Mouse (Mus musculus): ENCODE results near the gene Hsp90aa1.
A peak's percentile ranks its signal among the peaks of the same experiment; 100 is the strongest.
"Not testable (repeated sequence)": the region's sequence is repeated elsewhere in the genome, so short reads cannot be mapped to it uniquely, and the experiment has no call there.

Hsp90aa1 gene

DNA sequence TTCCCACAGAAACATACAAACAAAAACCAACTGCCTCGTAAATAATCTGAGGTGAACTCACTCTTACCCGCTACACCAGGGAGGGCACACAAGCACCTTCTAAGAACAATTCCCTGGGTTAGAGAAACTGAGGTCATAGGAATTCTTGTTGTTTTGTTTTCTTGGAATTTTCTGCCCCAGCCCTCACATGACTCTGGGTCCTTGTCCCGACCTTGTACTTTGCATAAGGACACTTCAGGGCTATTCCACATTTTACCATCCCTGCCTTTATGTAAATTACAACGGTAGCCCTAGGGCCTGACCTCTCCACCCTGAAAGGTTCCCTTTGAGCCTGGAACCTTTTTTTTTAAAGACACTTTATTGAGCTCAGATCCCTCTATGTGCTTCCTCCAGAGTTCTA is at the start of gene Hsp90aa1:
Hsp90aa1 (minus strand) TSS at position 173 of the 400 bp plus-strand sequence.
- no peak for DNase-seq

DNA sequence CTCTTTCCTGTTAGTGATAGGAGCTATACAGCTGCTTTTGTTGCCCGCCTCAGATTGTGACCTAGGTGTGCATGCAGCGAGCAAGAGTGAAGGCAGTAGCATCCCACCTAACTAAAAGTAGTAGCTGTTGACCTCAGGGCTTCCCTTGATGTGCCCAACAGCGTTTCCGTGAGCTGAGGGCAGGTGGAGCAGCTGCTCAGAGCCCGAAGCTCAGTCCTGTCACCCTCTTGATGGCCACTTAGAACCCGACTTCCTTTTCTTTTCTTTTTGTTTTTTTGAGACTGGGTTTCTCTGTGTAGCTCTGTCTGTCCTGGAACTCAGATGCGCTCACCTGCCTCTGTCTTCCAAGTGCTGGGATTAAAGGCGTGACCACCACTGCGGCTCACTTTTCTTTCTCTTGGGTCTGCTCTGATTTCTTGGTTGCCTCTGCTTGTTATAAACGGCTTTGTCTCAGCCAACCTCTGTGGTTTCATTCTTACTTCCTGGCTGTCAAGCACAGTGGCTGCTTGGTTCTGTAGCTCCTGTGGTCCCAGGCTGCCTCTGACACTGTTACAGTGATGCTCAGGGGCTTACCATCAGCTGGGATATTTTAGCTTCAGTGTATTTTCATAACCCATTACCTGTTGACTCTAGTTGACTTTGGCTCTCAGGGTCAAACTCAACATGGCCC is 48.4 kb upstream of the Hsp90aa1 start:
- peak; percentile 31 for DNase-seq

DNA sequence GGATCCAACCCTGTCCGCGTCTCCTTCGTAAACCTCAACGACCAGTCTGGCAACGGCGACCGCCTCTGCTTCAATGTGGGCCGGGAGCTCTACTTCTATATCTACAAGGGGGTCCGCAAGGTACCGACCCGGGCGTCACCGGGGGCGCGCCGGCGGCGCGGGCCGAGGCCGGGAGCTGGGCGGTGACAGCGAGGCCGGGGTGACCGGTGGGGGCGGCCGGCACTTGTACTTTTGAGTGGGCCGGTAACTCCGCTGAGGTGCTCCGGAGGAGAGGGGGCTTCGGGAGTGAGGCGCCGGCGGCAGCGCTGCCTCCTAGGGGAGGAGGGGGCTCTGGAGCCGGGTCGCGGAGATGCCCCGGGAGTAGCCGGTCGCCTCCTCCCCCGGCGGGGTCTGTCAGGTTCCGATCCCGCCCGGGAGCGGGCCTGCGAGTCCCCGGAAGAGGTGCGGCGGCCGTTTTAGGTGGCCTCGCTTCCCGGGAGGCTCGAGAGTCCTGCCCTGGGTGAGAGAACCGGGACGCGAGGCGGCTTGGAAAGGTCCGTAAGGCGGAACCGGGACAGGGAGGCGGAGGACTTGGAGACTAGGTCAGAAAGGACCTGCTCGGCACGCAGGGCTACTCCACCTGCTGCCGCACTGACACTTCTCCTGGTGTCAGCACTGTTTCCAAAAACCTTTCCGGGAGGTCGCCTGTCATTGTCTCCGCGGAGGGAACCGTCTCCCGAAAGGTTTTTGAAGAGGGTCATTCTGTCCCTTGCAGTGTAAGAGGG is 35.8 kb upstream of the Hsp90aa1 start:
- peak; percentile 66 for DNase-seq

- DNase-seq: peak; percentile 100
These were observed 34.9 kb upstream of the Hsp90aa1 start, which contains the start of gene Wdr20 for GRCm38 (mm10) chr12:110737170-110738157. Gene Wdr20, plus strand, starts transcription at chr12:110737944.

DNA sequence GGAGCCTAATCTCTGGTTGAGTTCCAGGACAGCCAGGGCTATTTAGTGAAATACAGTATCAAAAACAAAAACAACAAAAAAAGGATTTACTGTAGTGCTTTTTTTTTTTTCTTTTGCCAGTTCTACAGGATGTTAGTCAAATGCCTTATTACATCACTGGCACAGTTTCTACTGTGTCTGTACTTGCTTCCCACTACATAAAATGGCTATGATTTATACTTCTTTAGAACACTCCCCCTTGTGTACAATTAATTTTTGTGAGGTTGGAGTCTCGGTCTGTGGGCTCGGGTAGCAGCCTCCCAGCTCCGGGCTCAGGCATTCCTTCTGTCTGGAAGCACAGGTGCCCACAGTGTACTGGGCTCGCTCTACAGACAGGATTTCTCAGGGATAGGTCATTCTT is 34.1 kb upstream of the Hsp90aa1 start:
- peak; percentile 33 for DNase-seq

GRCm38 (mm10) chr12:110733254-110733653 is 30.7 kb upstream of the Hsp90aa1 start:
- not testable (repeated sequence) for DNase-seq

DNA sequence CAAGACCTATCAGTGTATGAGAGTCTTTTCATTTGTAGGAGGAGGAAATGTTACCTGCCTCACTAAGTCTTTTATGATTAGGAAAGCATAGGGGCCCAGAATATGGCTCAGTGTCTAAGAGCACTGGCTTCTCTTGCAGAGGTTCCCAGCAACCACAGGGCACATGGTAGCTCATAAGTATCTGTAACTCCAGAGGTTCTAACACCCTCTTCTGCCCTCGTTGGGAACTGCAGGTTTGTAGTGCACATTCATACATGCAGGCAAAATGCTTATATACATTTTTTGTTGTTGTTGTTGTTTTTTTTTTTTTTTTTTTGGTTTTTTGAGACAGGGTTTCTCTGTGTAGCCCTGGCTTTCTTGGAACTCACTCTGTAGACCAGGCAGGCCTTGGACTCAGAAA is 23.9 kb upstream of the Hsp90aa1 start:
- no peak for DNase-seq

GRCm38 (mm10) chr12:110725489-110725888 is 23.0 kb upstream of the Hsp90aa1 start:
- no peak for DNase-seq

GRCm38 (mm10) chr12:110725051-110725450 is 22.5 kb upstream of the Hsp90aa1 start:
- DNase-seq: no peak

GRCm38 (mm10) chr12:110716004-110716403 is 13.5 kb upstream of the Hsp90aa1 start:
- DNase-seq: no peak

GRCm38 (mm10) chr12:110714215-110714614 is 11.7 kb upstream of the Hsp90aa1 start:
- DNase-seq: no peak

- peak; percentile 61 for DNase-seq
These were observed 11.3 kb upstream of the Hsp90aa1 start for GRCm38 (mm10) chr12:110713784-110714183.

GRCm38 (mm10) chr12:110711270-110711669 is 8.7 kb upstream of the Hsp90aa1 start:
- DNase-seq: no peak

GRCm38 (mm10) chr12:110707451-110707850 is 4.9 kb upstream of the Hsp90aa1 start:
- DNase-seq: no peak

DNA sequence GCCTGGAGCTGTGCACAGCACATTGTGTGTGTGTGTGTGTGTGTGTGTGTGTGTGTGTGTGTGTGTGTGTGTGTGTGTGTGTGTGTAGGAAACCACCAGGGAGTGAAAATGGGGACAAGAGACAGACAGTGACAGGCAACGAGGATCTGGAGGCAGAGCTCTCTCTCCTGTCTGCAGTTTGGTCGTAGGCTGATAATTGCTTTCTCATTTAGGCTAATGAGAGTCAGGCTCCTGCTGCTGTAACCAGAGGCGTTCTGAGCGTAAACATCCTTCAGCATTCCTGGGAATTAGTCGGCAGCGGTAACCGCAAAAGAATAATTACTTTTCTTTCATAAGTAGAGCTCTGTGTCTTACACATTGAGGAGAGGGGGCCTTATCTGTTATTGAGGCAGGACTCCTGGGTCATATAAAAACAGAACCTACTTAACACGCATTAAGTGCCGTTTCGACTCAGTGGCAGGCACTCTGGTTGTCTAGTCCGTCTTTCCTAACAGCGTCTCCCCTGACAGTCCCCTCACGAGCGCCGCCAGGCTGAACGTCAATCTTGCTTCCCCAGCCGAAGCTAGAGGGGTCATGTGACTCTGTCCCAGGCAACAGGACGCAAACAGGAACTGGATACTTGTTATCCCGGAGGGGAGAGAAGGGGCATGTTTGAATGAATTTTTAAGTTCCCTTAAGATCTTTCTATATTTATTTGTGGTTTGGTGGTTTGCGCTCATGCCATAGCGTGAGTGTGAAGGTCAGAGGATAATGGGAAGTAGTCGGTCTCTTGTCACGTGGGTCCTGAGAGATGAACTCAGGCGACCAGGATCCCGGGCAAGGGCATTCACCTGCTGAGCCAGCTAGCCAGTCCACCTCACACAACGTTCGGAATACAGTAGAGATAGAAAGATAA is 4.1 kb upstream of the Hsp90aa1 start:
- DNase-seq: peak; percentile 66

- not testable (repeated sequence) for DNase-seq
These were observed 2.9 kb upstream of the Hsp90aa1 start for GRCm38 (mm10) chr12:110705419-110705818.

DNA sequence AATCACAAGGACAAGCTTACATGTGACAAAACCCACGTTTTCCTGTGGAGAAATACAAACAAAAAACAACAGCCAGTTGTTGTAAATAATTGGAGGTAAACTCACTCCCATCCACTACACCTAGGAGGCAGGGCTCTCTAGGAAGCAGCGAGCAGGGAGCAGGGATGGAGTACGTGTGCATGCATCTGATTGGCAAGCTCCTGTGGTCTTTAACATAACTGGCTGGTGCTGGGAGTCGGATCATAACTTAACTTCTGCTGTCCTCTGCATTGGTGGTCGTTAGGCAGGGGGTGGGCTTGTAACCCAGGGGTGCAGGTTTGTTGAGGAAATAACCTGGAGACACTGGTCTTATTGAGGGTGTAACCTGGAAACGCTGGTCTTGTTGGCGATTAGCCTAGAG is 1.2 kb upstream of the Hsp90aa1 start:
- no peak for DNase-seq

DNA sequence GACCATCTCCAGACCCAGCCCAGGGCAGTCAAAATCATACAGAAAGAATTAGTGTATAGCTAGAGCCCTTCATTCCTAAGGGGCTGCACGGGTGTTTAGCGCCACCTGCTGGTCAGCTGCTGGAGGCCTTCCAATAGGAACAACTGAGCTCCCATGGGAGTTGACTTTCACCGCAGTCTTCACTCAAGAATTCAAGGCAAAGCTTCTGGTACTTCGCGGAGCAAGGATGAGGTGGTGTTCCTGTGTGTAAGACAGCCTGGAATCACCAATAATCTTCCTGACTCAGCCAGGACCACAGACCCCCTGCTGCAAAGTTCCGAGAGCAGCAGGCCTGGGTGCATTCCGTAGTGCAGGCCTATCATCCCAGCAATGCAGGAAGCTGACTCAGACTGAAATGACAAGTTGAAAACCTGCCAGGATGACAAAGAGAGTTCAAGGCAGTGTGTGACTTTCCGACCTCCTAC is 512 bp upstream of the Hsp90aa1 start:
- peak; percentile 92 for DNase-seq

DNA sequence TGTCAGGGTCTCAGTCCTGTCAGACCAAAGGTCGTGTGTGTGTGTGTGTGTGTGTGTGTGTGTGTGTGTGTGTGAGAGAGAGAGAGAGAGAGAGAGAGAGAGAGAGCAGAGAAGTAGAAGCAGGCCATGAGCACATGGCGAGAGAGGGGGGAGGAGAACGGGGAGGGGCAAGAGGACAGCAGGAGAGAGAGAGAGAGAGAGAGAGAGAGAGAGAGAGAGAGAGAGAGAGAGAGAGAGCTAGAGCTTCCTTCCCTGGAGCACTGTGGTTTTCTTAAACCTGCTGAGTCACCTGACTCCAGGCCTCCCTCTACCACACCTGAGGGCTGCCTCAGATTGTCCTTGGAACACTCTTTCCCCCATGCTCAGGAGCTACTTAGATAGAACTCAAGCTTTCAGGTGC is 1.2 kb downstream of the Hsp90aa1 start:
- DNase-seq: not testable (repeated sequence)

- no peak for DNase-seq
These were observed 1.8 kb downstream of the Hsp90aa1 start for GRCm38 (mm10) chr12:110700730-110701129.

GRCm38 (mm10) chr12:110699171-110699547 is 3.4 kb downstream of the Hsp90aa1 start:
- no peak for DNase-seq

Measured in thymus, postnatal 4 days (tissue).